ENCODE assay signal across 26 mouse cellular contexts in genomic region chr13:68583961-68584360, GRCm38 (mm10). TPM values are rescaled to one million over a fixed set of nuclear protein-coding genes. Genes with fewer than 3 reads are reported as not detected.
DNase-seq lines count a peak whose midpoint lies in the region; ATAC-seq and TF ChIP-seq lines count a peak whose summit lies in the region.
"Had no signal": no experiment of that assay in that cellular context is flagged by ENCODE, and none has a peak within 500 bp of the region (broad histone marks: within the 10 kb centered on the region; RNA-seq: fewer than 3 reads in every experiment).

No protein-coding gene starts in this region.

- no peak for TF ChIP-seq POLR2A in bone marrow macrophage, adult 2 months (IDR thresholded peaks at IDR 0.05; ENCODE audit: borderline replicate concordance, low read depth, low read length)

- peaks cover 53% of the 10 kb centered on the region for H3K36me3 ChIP-seq in limb, embryonic 15.5 days
- peaks cover 67% of the 10 kb centered on the region for H3K36me3 ChIP-seq in limb, embryonic 10.5 days

- TF ChIP-seq CTCF in bone marrow macrophage, adult 2 months (IDR thresholded peaks at IDR 0.05; ENCODE audit: low read depth, low read length), result no peak

- H3K4me1 ChIP-seq in limb, embryonic 15.5 days, result peaks cover 20% of the 10 kb centered on the region; the same call in 1 of the 2 replicates
- peaks cover 10% of the 10 kb centered on the region for H3K4me1 ChIP-seq in limb, embryonic 10.5 days
- H3K4me1 ChIP-seq in bone marrow macrophage, adult 2 months (ENCODE audit: control insufficient read depth, insufficient read depth, low read length), result peaks cover 59% of the 10 kb centered on the region

- ATAC-seq in limb, embryonic 15.5 days (ENCODE audit: insufficient number of reproducible peaks, low FRiP score, low TSS enrichment, low read depth), result no peak
- ATAC-seq: activated CD4-positive, CD25-positive, alpha-beta regulatory T cell, adult 4 months; forebrain, embryonic 14.5 days; forebrain, postnatal 0 days; hindbrain, postnatal 0 days; inflammation-experienced regulatory T-cells, adult 6 months; intestine, embryonic 16.5 days had no signal

- H3K9me3 ChIP-seq in limb, embryonic 15.5 days, result no peaks in the 10 kb centered on the region
- H3K9me3 ChIP-seq in limb, embryonic 10.5 days (replicated peaks), result no peaks in the 10 kb centered on the region
- H3K9me3 ChIP-seq: embryonic facial prominence, embryonic 12.5 days; embryonic facial prominence, embryonic 15.5 days; heart, embryonic 10.5 days; heart, embryonic 13.5 days had no signal

- no peaks in the 10 kb centered on the region for H3K27me3 ChIP-seq in limb, embryonic 15.5 days
- H3K27me3 ChIP-seq in limb, embryonic 10.5 days (ENCODE audit: low read depth, poor library complexity, severe bottlenecking), result no peaks in the 10 kb centered on the region
- H3K27me3 ChIP-seq: embryonic facial prominence, embryonic 12.5 days; embryonic facial prominence, embryonic 15.5 days; heart, embryonic 13.5 days had no signal

- H3K9ac ChIP-seq in limb, embryonic 15.5 days, result 0 out of 2 replicates have a peak overlapping the region, but pooled peaks have one; percentile 17
- H3K9ac ChIP-seq: embryonic facial prominence, embryonic 12.5 days; embryonic facial prominence, embryonic 15.5 days; forebrain, postnatal 0 days; heart, embryonic 13.5 days; hindbrain, embryonic 14.5 days had no signal

- H3K4me2 ChIP-seq in limb, embryonic 15.5 days, result no peak overlapping the region
- H3K4me2 ChIP-seq: heart, embryonic 13.5 days had no signal

- WGBS in limb, embryonic 15.5 days, result 88% methylated on average over 11 of the region's 11 CpGs
- WGBS in limb, embryonic 10.5 days, result 95% methylated on average over 11 of the region's 11 CpGs

- H3K27ac ChIP-seq in limb, embryonic 15.5 days, result no peak overlapping the region
- no peak overlapping the region for H3K27ac ChIP-seq in limb, embryonic 10.5 days
- peak overlapping the region; percentile 7; the same call in 1 of the 2 replicates for H3K27ac ChIP-seq in bone marrow macrophage, adult 2 months (ENCODE audit: insufficient read depth, low read depth, low read length)
- H3K27ac ChIP-seq: embryonic facial prominence, embryonic 12.5 days; embryonic facial prominence, embryonic 15.5 days; gastrocnemius, adult 2 months; heart, embryonic 10.5 days; heart, embryonic 13.5 days; hindbrain, embryonic 14.5 days; hindbrain, postnatal 0 days had no signal

- peak; percentile 32 for DNase-seq in cerebellum, adult 11-12 months
- DNase-seq in cerebellum, postnatal 25 days, result no peak
- peak; percentile 40 for DNase-seq in cerebellum, adult 9-11 months
- no peak for DNase-seq in cerebellum, adult 11 months
- DNase-seq in limb, embryonic 10.5 days (ENCODE audit: low spot score), result no peak
- no peak for DNase-seq in urinary bladder, postnatal 10 days (ENCODE audit: low spot score)
- DNase-seq: adrenal gland, adult 8-10 months; adrenal gland, postnatal 25 days; forebrain, postnatal 0 days; gastrocnemius, adult 2 months; gastrocnemius, postnatal 14 days; heart, adult 18-20 months; heart, postnatal 14 days; heart, postnatal 4 days had no signal

- no peak overlapping the region for H3K4me3 ChIP-seq in limb, embryonic 15.5 days
- H3K4me3 ChIP-seq in limb, embryonic 10.5 days, result no peak overlapping the region
- no peak overlapping the region for H3K4me3 ChIP-seq in bone marrow macrophage, adult 2 months (ENCODE audit: insufficient read depth, low read length)
- H3K4me3 ChIP-seq: embryonic facial prominence, embryonic 12.5 days; embryonic facial prominence, embryonic 15.5 days; gastrocnemius, adult 2 months; heart, embryonic 10.5 days; heart, embryonic 13.5 days had no signal

RNA-seq across cellular contexts. Expression of gene Fastkd3, which starts 1.9 kb away (rescaled TPM):
- polyA plus RNA-seq in limb, embryonic 15.5 days (2015; fragmentation: Nextera tagmentation; extraction: Ambion mirVana), result 30.1 and 32.2 TPM in 2 replicates
- 55.7 and 59.2 TPM in 2 replicates for polyA plus RNA-seq in limb, embryonic 10.5 days (2016; fragmentation: Nextera tagmentation; extraction: Ambion mirVana)
- polyA plus RNA-seq in bone marrow macrophage, adult 2 months (2012; ENCODE audit: insufficient read depth, insufficient read length, missing spikeins), result 17.8 and 19.0 TPM in 2 replicates

RNA-seq across cellular contexts. Expression of gene Mtrr, which starts 2.0 kb away (rescaled TPM):
- polyA plus RNA-seq in limb, embryonic 15.5 days (2015; fragmentation: Nextera tagmentation; extraction: Ambion mirVana), result 19.0 and 20.3 TPM in 2 replicates
- 25.2 and 28.7 TPM in 2 replicates for polyA plus RNA-seq in limb, embryonic 10.5 days (2016; fragmentation: Nextera tagmentation; extraction: Ambion mirVana)
- 9.0 and 11.1 TPM in 2 replicates for polyA plus RNA-seq in bone marrow macrophage, adult 2 months (2012; ENCODE audit: insufficient read depth, insufficient read length, missing spikeins)

RNA-seq across cellular contexts. Expression of gene 1700001L19Rik, which starts 13.3 kb away (rescaled TPM):
- 0.31 and 0.45 TPM in 2 replicates for polyA plus RNA-seq in limb, embryonic 15.5 days (2015; fragmentation: Nextera tagmentation; extraction: Ambion mirVana)
- 0.34 and 0.95 TPM in 2 replicates for polyA plus RNA-seq in limb, embryonic 10.5 days (2016; fragmentation: Nextera tagmentation; extraction: Ambion mirVana)
- not detected in 2 replicates for polyA plus RNA-seq in bone marrow macrophage, adult 2 months (2012; ENCODE audit: insufficient read depth, insufficient read length, missing spikeins)
- polyA plus RNA-seq: activated CD4-positive, CD25-positive, alpha-beta regulatory T cell, adult 4 months; inflammation-experienced regulatory T-cells, adult 6 months had no signal

Comparison
In these comparisons a context has a peak if more than half of its experiments do, and no peak if none do; other contexts are left out.
1. DNase-seq: peak in cerebellum, adult 11-12 months (single experiment) and cerebellum, adult 9-11 months (single experiment); none in cerebellum, postnatal 25 days (0 of 2), cerebellum, adult 11 months (single experiment), limb, embryonic 10.5 days (single experiment) and urinary bladder, postnatal 10 days (single experiment).